Mouse (Mus musculus): ENCODE measurements at regions not wholly inside any gene's neighbourhood (a gene's known extent, or its start where the extent isn't known, plus 50 kb on each side); places are given as distances from the start of the nearest gene placed in this dataset.

GRCm38 (mm10) chr9:61765366-61765765 is 149.0 kb downstream of the Rplp1 start:
- DNase-seq (ENCODE audit: low read depth, low spot score), result no peak

GRCm38 (mm10) chr9:61757806-61758205 is 156.5 kb downstream of the Rplp1 start:
- no peak for DNase-seq (ENCODE audit: low read depth, low spot score)

- DNase-seq (ENCODE audit: low read depth, low spot score), result peak; percentile 43
Measured at GRCm38 (mm10) chr9:61756801-61757342, 157.5 kb downstream of the Rplp1 start.

DNA sequence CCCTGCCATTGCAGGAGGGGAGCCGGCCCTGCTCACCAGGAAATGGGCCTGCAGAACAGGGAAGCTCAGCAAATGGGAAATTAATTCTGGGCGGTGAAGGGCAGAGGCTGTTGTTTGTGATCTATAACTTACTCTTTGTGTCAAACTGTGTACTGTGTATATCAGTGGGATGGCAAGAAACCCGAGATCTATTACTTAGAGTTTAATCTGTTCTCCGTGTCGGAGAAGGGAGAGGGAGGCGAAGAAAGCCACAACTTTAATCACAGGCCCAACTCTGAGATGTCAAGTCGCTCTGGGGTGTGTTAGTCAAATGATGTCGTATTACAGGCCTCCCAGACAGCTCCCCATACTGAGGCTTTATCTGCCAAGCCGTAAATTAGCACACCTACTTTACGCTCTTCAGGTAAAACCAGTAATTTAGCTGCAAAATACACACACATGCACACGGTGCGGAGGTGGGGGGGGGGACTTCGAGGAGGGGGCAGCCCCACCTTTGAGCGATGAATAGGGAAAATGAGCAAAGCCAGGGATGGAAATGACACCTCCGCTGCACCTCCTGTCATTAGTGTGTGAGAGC is 158.0 kb downstream of the Rplp1 start:
- DNase-seq (ENCODE audit: low read depth, low spot score), result no peak

- DNase-seq (ENCODE audit: low read depth, low spot score), result no peak
Measured at GRCm38 (mm10) chr9:61755311-61755710, 159.0 kb downstream of the Rplp1 start.

GRCm38 (mm10) chr9:61753795-61754194 is 160.5 kb downstream of the Rplp1 start:
- DNase-seq (ENCODE audit: low read depth, low spot score), result no peak

DNA sequence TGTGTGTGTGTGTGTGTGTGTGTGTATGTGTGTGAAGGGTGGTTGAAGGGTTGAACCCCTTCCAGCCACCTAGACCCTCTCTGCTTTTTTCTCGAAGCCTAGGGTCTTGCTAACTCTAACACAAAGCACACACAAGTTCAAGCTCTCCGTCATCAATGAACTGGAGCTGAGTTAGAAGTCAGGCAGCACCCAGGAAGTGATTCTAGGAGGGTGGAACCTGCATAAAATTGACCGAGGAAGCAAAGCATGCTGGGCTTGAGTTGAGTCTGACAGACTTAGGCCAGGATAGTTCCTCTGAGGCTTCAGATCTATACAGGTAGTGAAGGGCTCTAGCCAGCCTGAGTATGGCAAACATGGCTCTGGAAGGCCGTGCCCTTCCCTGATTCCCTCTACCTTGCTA is 165.1 kb downstream of the Rplp1 start:
- no peak for DNase-seq (ENCODE audit: low read depth, low spot score)

- DNase-seq (ENCODE audit: low read depth, low spot score), result no peak
Measured at GRCm38 (mm10) chr9:61748416-61748815, 165.9 kb downstream of the Rplp1 start.

DNA sequence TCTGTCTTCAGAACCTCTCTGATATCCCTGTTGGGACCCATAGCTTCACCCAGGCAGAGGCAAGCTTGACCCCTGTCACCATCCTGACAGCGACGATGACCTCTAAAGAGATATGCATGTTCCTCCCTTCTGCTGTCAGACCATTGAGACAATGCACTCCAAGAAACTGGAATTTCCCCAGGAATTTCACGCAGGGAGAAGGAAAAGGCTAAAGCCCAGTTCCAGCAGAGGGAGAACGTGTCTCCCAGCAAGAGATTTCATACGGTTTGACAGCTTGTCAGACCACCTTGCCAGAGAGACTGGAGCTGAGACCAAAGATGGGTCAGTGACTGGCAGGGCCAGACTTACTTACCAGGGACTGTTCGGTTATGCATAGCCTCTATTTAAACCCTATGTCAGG is 167.9 kb downstream of the Rplp1 start:
- no peak for DNase-seq (ENCODE audit: low read depth, low spot score)

GRCm38 (mm10) chr9:61745301-61745801 is 169.0 kb downstream of the Rplp1 start:
- DNase-seq (ENCODE audit: low read depth, low spot score), result peak; percentile 31

DNA sequence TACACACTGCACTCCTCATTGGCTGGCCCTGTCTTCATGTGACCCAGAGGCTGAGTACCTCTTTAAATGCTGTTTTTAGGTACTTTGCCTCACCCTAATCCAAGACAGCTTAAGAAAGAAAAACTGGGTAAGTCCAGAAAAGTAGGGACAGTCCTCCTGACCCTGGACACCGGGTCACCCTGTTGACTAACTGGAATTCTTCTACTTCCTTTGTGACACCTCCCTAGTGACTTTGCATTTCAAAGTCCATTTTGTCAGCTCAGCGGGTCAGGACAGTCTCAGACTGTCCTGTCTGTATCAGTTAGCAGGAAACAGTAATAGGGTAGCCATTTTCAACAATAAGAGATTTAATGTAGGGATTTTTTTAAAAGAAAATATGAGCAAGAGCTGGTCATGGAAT is 180.8 kb downstream of the Rplp1 start:
- no peak for DNase-seq (ENCODE audit: low read depth, low spot score)

- DNase-seq (ENCODE audit: low read depth, low spot score), result no peak
Measured at GRCm38 (mm10) chr9:61732747-61733146, 181.6 kb downstream of the Rplp1 start.

DNA sequence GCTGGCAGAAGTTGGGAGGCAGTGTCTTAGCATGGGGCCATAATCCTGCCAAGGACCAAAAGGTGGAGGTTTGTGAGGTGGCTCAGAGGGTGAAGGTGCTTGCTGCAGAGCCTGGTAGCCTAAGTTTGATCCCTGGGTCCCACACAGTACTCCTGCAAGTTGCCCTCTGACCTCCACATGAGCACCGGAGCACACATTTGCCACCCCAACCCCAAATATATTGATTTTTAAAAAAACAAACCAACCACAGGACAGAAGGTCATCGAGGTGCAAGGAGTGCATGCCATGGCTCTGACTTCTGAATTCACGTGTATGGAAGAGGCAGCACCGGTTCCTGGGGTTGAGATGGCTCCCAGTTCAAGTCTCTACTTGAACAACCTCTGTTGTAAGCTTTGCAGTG is 186.2 kb downstream of the Rplp1 start:
- DNase-seq (ENCODE audit: low read depth, low spot score), result no peak

DNA sequence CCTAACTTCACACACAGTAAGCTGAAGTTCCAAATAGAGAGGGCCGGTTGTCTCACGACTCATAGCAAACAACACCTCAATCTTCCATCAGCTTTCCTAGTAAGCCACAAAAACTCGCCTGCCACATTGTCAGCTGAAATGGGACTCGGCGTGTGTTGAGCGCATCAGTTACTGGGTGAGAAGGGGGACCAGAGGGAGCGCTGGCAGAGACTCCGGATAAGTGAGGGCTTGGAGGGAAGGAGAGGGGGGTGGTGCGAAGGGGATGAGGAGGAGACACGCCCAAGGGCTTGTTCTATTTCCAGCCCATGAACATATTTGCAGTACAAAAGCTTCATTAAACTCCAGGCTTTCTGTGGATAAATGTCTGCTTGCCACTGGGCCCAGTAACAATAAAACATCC is 186.7 kb downstream of the Rplp1 start:
- DNase-seq (ENCODE audit: low read depth, low spot score), result no peak

- DNase-seq (ENCODE audit: low read depth, low spot score), result no peak
Measured at GRCm38 (mm10) chr9:61724070-61724469, 190.3 kb downstream of the Rplp1 start.

- no peak for DNase-seq (ENCODE audit: low read depth, low spot score)
Measured at GRCm38 (mm10) chr9:61723021-61723581, 191.2 kb downstream of the Rplp1 start.

DNA sequence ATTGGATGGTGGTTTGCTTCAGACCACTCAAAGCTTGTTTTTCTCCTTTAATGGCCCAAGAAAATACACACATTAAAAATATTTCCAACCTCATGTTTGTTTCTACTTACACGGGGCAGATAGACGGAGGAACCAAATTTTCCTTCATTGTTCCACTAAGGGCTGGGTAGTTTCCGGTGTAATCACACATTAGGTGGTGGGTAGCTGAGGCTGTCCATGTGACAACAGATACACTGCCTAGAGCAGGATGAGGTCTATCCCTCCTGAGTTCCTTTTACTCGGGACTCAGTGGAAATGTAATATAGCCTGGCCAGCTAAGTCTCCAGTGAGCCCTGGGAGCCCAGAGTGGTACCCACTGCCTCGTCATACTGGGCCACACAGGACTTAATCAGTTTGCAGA is 192.5 kb downstream of the Rplp1 start:
- DNase-seq (ENCODE audit: low read depth, low spot score), result no peak

DNA sequence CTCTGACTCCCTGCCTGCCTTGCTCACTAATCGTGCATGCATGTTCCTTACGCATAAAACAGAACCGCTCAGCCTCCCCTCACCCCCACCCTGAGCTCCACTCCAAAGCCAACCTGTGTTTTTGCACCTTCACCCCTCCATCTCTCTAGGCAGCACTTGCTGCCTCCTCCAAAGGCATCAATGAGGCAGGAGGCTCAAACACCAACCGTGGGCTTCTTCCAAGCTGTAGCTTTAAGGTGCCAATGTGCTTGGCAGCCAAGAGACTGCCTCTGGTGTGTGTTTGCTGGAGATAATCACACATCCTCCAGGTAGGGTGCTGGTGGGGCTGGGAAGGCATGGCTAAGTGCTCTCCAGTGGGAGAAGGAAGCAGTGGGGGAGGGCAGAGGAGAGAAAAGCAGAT is 193.3 kb downstream of the Rplp1 start:
- DNase-seq (ENCODE audit: low read depth, low spot score), result no peak

DNA sequence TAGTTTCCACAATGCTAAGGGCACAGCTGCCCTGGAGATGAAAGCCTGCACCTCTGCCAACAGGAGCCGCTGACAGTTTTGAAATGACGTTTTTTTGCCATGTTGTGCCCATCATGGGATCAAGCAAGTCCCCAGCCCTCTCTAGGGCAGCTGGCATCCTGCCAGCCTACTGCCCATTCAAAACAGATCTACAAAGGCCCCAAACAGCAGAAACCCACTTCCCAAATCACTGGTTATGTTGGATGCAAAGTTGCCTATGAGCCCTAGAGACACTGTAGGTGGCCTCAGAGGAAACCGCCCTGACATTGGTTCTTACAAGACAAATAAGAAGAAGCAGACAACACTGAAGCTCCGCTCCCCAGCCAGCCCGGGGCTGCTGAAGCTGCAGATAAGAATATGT is 194.1 kb downstream of the Rplp1 start:
- no peak for DNase-seq (ENCODE audit: low read depth, low spot score)

GRCm38 (mm10) chr9:61716751-61717150 is 197.6 kb downstream of the Rplp1 start:
- DNase-seq (ENCODE audit: low read depth, low spot score), result no peak

- peak; percentile 49 for DNase-seq (ENCODE audit: low read depth, low spot score)
Measured at GRCm38 (mm10) chr9:61714331-61715035, 199.9 kb downstream of the Rplp1 start.

DNA sequence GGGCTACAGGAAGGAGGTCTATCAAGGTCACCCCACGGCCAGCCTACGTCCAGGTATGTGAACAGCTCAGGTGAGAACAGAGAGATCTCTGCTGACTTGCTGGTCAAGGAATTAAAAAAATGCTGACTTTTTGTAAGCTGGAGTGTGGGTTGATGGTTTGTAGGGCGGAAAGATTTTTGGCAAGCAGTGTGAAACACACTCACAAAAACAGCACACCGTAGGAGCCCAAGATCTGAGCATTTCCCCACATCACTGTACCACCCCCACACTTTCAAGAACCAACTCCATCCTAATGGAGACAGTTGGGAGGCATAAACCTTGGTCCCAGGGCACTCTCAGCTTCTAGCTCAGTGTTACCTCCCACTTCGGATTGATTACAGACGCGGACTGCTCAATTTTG is 200.5 kb downstream of the Rplp1 start:
- no peak for DNase-seq (ENCODE audit: low read depth, low spot score)

DNA sequence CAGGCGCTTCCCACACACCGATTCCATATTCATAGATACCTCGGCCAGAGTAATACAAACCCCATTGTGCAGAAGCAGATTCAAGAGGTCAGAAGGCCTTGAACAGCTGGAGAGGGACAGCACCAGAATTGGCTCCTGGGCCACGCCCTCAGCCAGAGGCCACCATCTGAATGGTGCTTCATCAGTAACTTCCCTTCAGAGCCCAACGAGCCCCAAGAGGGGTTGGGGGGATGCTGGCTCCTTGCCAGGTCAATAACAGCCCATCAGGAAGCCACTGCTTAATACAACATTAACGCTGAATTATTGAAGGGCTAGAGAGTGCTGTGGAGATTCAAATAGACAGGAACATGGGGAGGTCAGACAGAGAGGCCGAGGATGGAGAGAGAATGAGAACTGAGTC is 203.0 kb downstream of the Rplp1 start:
- peak; percentile 60 for DNase-seq (ENCODE audit: low read depth, low spot score)
